Mouse (Mus musculus): Measurements from ENCODE around the gene Slc7a6.
"Not testable (repeated sequence)": the region's sequence is repeated elsewhere in the genome, so short reads cannot be mapped to it uniquely, and the experiment has no call there.

Gene Slc7a6

GRCm38 (mm10) chr8:106185628-106186270 is 17.1 kb downstream of the Slc7a6 start:
- no peak for DNase-seq (ENCODE audit: low spot score in 2 of 2)

DNA sequence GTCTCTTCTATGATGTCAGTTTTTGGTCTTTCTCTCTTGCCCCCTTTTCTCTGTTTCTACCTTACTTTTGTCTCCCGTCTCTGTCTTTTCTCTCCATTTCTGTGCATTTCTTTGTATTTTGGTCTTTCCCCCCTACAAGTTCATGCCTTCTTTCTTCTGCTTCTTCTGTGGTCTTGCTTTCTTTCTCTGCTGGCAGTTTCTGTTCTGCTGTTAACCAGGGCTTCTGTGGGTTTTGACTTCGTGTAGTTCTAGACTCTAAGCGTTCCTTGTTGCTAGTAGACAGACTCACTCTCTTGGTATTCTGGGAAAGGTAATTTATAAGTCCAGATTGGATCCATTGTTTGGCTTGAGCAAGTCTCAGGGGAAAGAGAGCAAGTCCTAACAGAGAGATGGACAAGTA is 17.7 kb downstream of the Slc7a6 start:
- DNase-seq (ENCODE audit: low spot score in 2 of 2) = no peak

DNA sequence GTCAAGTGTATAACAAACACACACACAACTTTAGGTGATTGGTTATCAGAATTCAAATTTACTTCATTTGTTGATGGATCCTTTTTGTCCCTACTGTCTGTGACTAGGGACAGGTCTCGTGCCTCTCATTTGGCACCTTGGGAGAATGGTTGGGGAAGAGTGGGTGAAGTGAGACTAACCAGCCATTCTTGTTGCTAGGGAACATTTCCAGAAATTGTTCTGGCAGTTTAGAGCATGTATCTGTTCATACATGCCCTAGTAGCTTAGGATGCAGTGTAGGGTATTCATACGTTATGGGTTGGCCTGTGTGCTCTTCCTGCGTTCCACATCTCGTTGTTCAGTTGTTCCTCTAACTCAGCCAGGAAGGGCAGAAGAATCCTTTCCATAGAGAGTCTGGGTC is 20.5 kb downstream of the Slc7a6 start:
- DNase-seq (ENCODE audit: low spot score in 2 of 2) = no peak

DNA sequence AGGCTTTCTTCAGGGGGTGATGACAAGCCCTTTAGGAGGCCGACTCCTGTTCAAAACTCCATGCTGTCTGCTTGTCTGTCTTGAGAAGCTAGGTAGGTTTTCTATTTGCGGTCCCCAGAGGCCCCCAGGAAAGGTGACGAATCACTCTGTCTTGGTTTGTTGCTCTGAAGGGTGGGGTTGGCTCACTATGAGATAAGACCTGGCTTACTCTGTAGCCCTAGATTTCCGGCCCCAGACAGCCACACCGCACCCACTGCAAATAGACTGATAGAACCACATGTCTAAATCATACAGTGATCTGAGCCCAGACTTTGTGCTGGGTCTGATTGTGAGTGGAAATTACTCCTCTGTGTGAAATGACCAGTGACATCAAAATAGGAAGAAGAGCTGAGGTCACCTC is 23.0 kb downstream of the Slc7a6 start:
- no peak for DNase-seq (ENCODE audit: low spot score in 2 of 2)

DNA sequence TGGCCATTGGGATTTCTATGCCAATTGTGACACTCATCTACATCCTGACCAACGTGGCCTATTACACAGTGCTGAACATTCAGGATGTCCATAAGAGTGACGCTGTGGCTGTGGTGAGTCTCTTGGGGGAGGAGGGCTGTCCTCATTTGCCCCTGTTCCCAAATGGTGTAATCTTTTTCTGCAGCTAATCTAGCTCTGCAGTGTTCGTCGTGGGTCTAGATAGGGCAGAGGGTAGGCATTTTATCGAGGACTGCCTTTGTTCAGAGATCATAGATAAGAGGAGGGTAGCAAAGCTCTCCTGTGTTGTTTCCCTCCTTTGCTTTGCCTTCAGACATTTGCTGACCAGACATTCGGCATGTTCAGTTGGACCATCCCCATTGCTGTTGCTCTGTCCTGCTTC is 24.5 kb downstream of the Slc7a6 start:
- no peak for DNase-seq (ENCODE audit: low spot score in 2 of 2)

DNA sequence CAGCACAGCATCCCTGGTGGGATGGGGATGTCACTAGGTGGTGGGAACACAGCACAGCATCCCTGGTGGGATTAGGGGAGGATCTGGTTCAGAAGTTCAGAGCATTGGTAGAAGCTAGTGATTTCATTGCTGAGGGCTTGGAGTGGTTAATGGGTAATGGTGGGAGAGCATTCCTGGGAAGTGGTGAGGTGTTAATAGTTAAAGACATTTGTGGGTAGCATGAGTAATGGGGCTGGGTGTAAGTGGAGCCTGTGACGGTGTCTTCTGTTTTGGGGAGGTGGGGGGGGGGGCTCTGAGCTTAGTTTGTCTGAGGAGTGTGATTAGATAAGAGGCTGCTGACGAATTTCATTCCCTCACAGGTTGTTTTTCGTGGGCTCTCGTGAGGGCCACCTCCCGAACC is 25.4 kb downstream of the Slc7a6 start:
- DNase-seq (ENCODE audit: low spot score in 2 of 2) = no peak

DNA sequence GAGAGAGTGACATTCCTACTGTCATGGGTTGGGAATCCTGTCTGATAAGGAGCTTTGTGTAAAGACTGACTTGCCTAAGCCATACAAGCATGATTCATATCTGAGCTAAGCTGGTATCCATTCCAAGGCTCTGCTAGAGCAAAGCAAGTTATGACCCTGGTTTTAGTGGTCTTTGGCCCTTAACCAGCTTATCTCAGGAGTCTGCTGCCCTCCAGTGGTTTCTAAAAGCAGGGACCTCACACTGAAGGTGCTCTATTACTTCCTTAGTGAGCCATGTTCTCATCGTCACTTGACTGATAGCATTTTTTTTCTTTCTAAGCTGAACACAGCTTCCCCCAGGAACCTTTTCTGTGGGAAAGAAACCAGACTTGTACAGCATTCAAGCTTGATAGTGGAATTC is 30.1 kb downstream of the Slc7a6 start:
- peak in 1 of 2 experiments; percentile 37 for DNase-seq (ENCODE audit: low spot score in 2 of 2)

GRCm38 (mm10) chr8:106199596-106199995 is 30.9 kb downstream of the Slc7a6 start:
- not testable (repeated sequence) for DNase-seq (ENCODE audit: low spot score in 2 of 2)

DNA sequence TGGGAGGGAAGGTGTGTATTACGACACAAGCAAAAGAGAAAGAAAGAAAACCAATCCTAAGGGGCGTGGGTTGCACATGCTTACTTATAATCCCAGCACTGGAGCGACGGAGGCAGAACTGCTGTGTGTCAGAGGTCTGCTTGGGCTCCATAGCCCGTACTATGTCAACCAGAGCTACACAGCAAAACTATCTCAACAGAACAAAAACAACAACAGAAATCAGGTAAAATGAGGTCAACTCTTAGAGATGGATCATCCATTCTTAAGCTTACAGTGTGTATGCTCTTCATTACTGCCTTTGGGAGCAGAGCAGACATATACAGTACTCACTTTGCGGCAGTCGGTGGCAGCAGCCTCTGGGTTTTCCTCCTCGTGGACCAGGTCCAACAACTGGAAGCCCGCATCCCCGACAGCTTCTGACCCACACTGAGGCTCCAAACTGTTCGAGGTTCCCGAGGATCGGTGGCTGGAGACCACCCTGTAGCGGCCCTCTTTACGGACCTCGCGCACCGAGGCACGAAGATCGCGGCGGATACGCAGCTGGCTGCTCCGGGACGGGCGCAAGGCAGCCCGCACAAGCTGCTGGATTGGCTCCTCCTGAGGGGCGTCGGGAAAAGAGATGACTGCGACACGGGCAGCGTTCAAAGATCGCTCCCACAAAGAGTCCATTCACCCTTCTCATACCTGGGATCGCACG is 41.5 kb downstream of the Slc7a6 start:
- peak; percentile 66 to 69 for DNase-seq (ENCODE audit: low spot score in 2 of 2)

DNA sequence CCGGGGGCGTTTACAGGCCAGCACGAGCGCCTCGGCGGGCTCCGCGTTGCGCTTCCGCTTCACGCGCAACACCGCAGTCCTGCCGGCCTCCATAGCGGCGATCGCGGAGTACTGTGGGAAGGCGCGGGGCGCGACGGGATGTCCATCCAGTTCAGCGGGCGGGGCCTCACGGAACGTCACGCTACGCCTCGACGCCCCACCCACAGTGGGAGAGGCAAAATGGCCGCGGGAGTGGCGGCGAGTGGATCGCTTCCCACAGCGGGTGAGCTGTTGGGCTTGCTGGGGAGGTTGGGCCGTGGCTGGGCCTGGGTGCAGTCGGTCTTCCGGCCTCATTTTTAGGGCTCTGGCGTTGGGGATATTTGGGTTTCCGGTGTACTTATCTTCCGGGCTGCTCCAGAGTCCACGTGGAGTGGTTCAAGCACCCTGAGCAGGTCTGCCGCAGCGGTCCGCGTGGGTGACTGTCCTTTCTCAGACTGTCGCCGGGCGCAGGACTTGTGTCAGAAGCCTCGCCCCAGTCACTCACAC is 42.2 kb downstream of the Slc7a6 start, which contains the start of the genes Slc7a6os and Prmt7:
Gene Slc7a6os (minus strand): TSS at position 115 of the 525 bp plus-strand sequence.
Gene Prmt7 (plus strand): TSS at position 116 of the 525 bp plus-strand sequence.
- DNase-seq (ENCODE audit: low spot score in 2 of 2) = peak; percentile 97

- DNase-seq (ENCODE audit: low spot score in 2 of 2) = no peak
Observed at GRCm38 (mm10) chr8:106211421-106211820, 42.8 kb downstream of the Slc7a6 start.

GRCm38 (mm10) chr8:106213959-106214358 is 45.3 kb downstream of the Slc7a6 start:
- no peak for DNase-seq (ENCODE audit: low spot score in 2 of 2)

DNA sequence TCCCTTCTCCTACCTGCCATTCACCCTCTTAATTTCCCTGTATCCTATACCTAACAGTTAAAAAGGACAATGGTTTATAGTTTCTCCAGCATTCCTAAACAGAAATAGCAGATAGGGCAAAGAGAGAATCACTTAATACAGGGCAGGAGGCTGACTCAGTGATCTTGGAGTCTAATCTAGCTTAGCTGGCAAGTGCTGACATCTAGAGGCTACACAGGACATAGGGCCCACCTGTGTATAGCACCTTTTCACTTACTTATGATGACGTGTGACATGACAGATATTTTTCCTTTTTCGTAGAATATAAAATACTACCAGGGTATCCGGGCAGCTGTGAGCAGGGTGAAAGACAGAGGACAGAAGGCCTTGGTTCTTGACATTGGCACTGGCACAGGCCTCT is 51.0 kb downstream of the Slc7a6 start:
- no peak for DNase-seq (ENCODE audit: low spot score in 2 of 2)

DNA sequence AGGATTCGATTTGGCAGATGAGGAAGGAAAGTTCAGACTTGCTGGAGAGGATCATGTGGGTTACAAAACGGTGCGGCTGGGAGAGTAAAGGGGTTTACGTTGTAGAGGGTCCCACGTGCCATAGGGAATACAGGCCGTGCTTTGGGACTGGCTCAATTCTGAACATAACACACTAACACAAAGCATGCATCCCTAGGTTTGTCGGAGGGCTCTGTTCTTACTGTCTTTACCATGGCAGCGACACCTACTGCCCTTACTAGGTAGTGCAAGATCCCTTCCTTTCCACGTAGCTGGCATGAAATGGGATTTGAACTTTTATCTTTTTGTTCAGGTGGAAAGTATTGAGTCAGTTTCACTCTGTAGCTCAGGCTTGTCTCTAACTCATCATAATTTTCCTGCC is 57.9 kb downstream of the Slc7a6 start:
- DNase-seq (ENCODE audit: low spot score in 2 of 2) = peak; percentile 49 to 64

DNA sequence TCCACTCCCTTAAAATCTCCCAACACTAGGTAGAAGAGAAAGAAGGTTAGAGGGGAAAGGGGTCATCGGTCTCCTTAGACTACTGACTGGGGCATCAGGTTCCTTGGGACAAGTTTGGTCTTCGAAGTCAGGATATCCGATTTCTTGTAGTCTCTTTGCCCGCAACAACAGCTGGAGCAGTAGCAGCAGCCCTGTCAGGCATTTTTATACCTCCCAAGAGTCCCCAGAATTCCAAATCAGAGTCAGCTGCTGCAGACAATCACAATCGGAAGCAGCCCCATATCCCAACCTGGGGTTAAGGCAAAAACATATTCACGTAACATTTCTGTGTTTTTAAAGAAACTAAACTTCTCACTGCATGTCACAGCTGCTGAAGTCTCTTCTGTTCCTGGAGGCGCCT is 62.9 kb downstream of the Slc7a6 start:
- no peak for DNase-seq (ENCODE audit: low spot score in 2 of 2)

DNA sequence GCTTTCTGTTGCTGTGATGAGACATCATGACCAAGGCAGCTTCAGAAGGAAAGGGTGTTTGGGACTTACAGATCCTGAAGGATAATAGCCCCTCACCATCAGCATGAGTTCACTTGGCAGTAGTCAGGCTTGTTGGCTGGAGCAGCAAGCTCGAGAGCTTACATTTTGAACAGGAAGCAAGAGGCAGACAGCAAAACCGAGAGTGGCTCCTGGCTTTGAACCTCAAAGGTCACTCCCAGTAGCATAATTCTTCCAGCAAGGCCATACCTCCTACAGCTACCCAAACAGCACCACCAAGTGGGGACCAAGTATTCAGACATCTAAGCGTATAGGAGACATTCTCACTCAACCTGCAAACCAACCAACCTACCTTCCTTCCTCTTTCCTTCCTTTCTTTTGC is 64.1 kb downstream of the Slc7a6 start:
- no peak for DNase-seq (ENCODE audit: low spot score in 2 of 2)

- no peak for DNase-seq (ENCODE audit: low spot score in 2 of 2)
Observed at GRCm38 (mm10) chr8:106234567-106235261, 66.1 kb downstream of the Slc7a6 start.

- DNase-seq (ENCODE audit: low spot score in 2 of 2) = no peak
Observed at GRCm38 (mm10) chr8:106237106-106237505, 68.4 kb downstream of the Slc7a6 start.
